Mouse (Mus musculus) limb, embryonic 12.5 days (tissue): ENCODE results near the gene Nr6a1. TPM values are rescaled to one million over a fixed set of nuclear protein-coding genes. Genes with fewer than 3 reads are reported as not detected.

Experiments
- ATAC-seq: fragments of 200-750 bp; cut with Nextera tagmentation; 2 replicates; pipeline ENCODE4 v1.8.0; 2017; ENCODE audit warnings: low read depth, moderate TSS enrichment; ENCODE audit not compliant: insufficient number of reproducible peaks, insufficient read depth, low FRiP score, low TSS enrichment
- H3K27ac ChIP-seq: fragments of 300-500 bp; sonication (generic); 2 replicates; pipeline ENCODE4 v1.5.1; 2016; ENCODE audit warnings: mild to moderate bottlenecking, moderate library complexity
- H3K27me3 ChIP-seq: fragments of 300-500 bp; sonication (generic); 2 replicates; pipeline ENCODE4 v1.6.1; 2016; ENCODE audit warnings: mild to moderate bottlenecking, moderate library complexity
- H3K36me3 ChIP-seq: fragments of 300-500 bp; sonication (generic); 2 replicates; pipeline ENCODE4 v1.6.1; 2016; ENCODE audit warnings: mild to moderate bottlenecking, moderate library complexity
- H3K4me1 ChIP-seq: fragments of 300-500 bp; sonication (generic); replicated peaks from 2 replicates; pipeline ENCODE4 v1.6.1; 2016
- H3K4me2 ChIP-seq: fragments of 300-500 bp; sonication (generic); 2 replicates; pipeline ENCODE4 v1.6.1; 2016; ENCODE audit warnings: mild to moderate bottlenecking, moderate library complexity
- H3K4me3 ChIP-seq: fragments of 300-500 bp; sonication (generic); replicated peaks from 2 replicates; pipeline ENCODE4 v1.5.1; 2016; ENCODE audit warnings: mild to moderate bottlenecking
- H3K9ac ChIP-seq: fragments of 300-500 bp; sonication (generic); replicated peaks from 2 replicates; pipeline ENCODE4 v1.6.1; 2016; ENCODE audit warnings: mild to moderate bottlenecking, moderate library complexity
- H3K9me3 ChIP-seq: fragments of 300-500 bp; sonication (generic); 2 replicates; pipeline ENCODE4 v1.6.1; 2016; ENCODE audit warnings: mild to moderate bottlenecking, moderate library complexity
- WGBS: fragments of 180-500 bp; shearing (Covaris S2); methylation state at CpG from one replicate; pipeline ENCODE4 v1.1.7; 2016; 5-methylcytosine and 5-hydroxymethylcytosine counted together
- polyA plus RNA-seq: library from polyadenylated mRNA; unstranded; fragments of >200 nt; fragmentation: Nextera tagmentation; extraction: Ambion mirVana; gene quantifications from 2 replicates; pipeline ENCODE4 v1.2.1, GENCODE M21; 2016

Nr6a1 gene
- polyA plus RNA-seq, 1 experiment from 2014 or later = 0.85 TPM

DNA sequence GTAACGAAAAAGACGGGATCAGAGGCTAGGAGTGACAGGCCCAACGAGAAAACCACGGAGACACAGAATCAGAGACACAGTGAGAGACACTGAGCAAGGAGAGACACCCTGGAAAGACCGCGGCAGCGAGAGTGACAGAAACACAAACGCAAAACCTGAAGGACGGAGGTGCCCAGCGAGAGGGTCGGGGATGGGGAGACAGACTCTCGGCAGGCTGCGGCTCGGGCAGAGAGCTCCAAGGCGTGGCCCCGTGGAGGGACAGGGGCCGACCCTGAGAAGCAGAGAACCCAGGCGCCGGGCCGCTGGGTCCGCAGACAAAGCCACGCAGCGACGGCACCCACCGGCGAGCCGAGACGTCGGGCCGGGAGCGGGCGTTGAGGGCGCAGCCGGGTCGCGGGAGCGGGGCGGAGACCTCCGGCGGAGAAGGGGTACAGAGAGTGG, 216.0 kb downstream of the Nr6a1 start:
- H3K27ac ChIP-seq = no peak overlapping the region
- WGBS = 2% methylated on average over 38 of the region's 40 CpGs

GRCm38 (mm10) chr2:38710304-38711241, 216.9 kb downstream of the Nr6a1 start:
- no peaks in the 10 kb centered on the region for H3K9me3 ChIP-seq
- no peak overlapping the region for H3K27ac ChIP-seq
- H3K4me2 ChIP-seq = peak overlapping the region; percentile 54
- ATAC-seq = no peak; the same call in 1 of the 2 replicates
- WGBS = 1% methylated on average over 75 of the region's 75 CpGs
- H3K4me1 ChIP-seq = peaks cover 28% of the 10 kb centered on the region
- H3K36me3 ChIP-seq = no peaks in the 10 kb centered on the region
- peaks cover 92% of the 10 kb centered on the region for H3K27me3 ChIP-seq
- H3K4me3 ChIP-seq = peak overlapping the region; percentile 35
- peak overlapping the region; percentile 44; the same call in 1 of the 2 replicates for H3K9ac ChIP-seq

More for the DNA sequence above, 216.0 kb downstream of the Nr6a1 start:
- peaks cover 28% of the 10 kb centered on the region for H3K4me1 ChIP-seq
- H3K36me3 ChIP-seq = no peaks in the 10 kb centered on the region
- H3K4me2 ChIP-seq = peak overlapping the region; percentile 57
- H3K27me3 ChIP-seq = peaks cover 83% of the 10 kb centered on the region
- H3K9me3 ChIP-seq = no peaks in the 10 kb centered on the region
- peak overlapping the region; percentile 40 for H3K4me3 ChIP-seq
- peak overlapping the region; percentile 50; the same call in 1 of the 2 replicates for H3K9ac ChIP-seq
- ATAC-seq = no peak

DNA sequence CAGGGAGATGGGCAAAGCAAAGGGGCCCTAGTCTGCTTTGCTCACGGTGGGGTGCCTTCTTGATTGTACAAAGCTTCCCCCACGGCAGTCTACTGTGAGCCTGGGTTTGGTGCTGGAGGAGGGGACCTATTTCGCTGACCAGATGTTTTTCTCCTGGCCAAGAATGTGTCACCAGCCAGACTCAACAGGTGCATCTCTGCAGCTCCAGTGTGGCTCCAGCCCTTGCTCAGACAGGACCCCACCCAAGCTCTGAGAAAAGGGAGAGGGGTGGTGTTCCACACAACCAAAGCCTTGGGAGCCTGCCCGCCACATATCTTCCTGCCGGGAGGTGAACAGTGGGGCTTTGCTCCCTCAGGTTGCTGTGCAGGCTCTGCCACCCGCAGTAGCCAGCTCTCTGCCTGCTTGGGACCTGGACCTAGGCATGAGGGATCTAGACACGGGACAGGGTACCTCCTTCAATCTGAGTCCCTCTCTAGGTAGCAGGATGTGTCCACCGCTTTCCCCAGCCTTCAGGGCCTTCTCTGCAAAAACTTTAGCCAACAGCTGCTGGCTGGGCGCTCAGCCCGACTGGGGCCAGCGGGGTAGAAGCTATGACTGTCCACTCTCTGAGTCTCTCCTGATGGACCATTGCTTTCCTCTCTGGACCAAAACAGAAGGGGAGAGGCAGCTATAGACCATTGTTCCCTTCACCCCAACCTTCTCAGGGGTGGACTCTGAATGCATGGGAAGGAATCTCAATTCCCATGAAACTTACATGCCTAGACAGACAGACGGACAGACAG, 218.4 kb downstream of the Nr6a1 start:
- no peak for ATAC-seq
- H3K4me2 ChIP-seq = no peak overlapping the region
- H3K9me3 ChIP-seq = no peaks in the 10 kb centered on the region
- H3K27me3 ChIP-seq = peaks cover 98% of the 10 kb centered on the region
- no peaks in the 10 kb centered on the region for H3K36me3 ChIP-seq
- H3K27ac ChIP-seq = no peak overlapping the region
- no peak overlapping the region for H3K4me3 ChIP-seq
- H3K9ac ChIP-seq = no peak overlapping the region; the same call in 1 of the 2 replicates
- WGBS = 21% methylated on average over 12 of the region's 12 CpGs
- H3K4me1 ChIP-seq = peaks cover 28% of the 10 kb centered on the region

DNA sequence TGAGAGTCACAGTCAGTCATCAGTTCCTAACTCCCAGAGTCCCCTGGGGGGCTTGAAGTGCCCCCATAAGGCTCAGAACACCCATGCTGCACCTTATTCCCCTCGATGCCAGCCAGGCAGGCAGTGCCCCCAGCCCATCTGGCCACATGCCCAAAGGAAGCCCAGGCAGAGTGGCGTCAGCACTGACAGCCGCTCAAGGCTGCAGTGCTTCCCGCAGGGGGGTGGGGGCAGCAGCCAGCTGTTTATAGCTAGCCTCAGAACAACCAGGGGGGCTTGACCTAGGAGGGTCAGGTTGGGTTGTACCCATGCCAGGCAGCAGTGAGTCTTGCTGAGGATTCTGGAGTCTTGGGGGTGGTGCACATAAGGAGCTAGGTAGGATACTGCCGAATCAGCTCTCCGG, 220.8 kb downstream of the Nr6a1 start:
- no peak for ATAC-seq
- Histone ChIP-seq H3K9ac (no peak overlapping the region), H3K9me3 (no peaks in the 10 kb centered on the region), H3K27me3 (peaks cover 98% of the 10 kb centered on the region), H3K4me3 (no peak overlapping the region), H3K4me2 (no peak overlapping the region), H3K27ac (no peak overlapping the region), H3K36me3 (no peaks in the 10 kb centered on the region), H3K4me1 (peaks cover 19% of the 10 kb centered on the region)
- WGBS = 38% methylated on average over 6 of the region's 6 CpGs

- H3K9me3 ChIP-seq = no peaks in the 10 kb centered on the region
- H3K9ac ChIP-seq = no peak overlapping the region
- H3K4me1 ChIP-seq = peaks cover 6% of the 10 kb centered on the region
- peaks cover 93% of the 10 kb centered on the region for H3K27me3 ChIP-seq
- no peak overlapping the region for H3K4me2 ChIP-seq
- no peak overlapping the region for H3K27ac ChIP-seq
- WGBS = 73% methylated on average over 4 of the region's 4 CpGs
- ATAC-seq = no peak
- no peak overlapping the region for H3K4me3 ChIP-seq
- H3K36me3 ChIP-seq = no peaks in the 10 kb centered on the region
Observed at GRCm38 (mm10) chr2:38705036-38705435, 222.5 kb downstream of the Nr6a1 start.

DNA sequence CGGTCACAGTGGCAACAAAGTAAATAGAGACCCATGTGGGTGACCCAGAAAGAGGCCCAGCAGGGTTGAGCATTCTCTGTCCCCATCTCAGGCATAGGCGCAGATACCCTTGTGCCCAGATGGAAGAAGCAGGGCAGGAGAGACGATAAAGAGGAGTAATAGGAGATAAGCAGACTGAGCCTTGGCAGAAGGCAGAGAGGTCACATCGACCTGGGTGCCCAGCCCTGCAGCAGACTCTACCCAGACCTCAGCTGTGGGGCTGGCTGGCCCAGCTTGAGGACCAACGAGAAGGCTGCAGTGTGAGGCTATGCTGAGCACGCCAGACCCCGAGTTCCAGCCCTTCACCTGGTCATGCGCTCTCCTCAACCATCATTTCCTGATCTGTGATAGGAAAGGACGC, 223.2 kb downstream of the Nr6a1 start:
- WGBS = 81% methylated on average over 9 of the region's 9 CpGs
- Histone ChIP-seq H3K9ac (no peak overlapping the region), H3K9me3 (no peaks in the 10 kb centered on the region), H3K4me2 (no peak overlapping the region), H3K27me3 (peaks cover 90% of the 10 kb centered on the region), H3K27ac (no peak overlapping the region), H3K36me3 (no peaks in the 10 kb centered on the region), H3K4me1 (peaks cover 3% of the 10 kb centered on the region; the same call in 1 of the 2 replicates), H3K4me3 (no peak overlapping the region)
- no peak for ATAC-seq

GRCm38 (mm10) chr2:38700177-38700576, 227.3 kb downstream of the Nr6a1 start:
- no peak for ATAC-seq
- H3K27me3 ChIP-seq = peaks cover 88% of the 10 kb centered on the region
- H3K9ac ChIP-seq = no peak overlapping the region
- H3K4me3 ChIP-seq = no peak overlapping the region
- no peaks in the 10 kb centered on the region for H3K9me3 ChIP-seq
- H3K27ac ChIP-seq = no peak overlapping the region
- WGBS = 59% methylated on average over 5 of the region's 5 CpGs
- no peaks in the 10 kb centered on the region for H3K36me3 ChIP-seq
- no peaks in the 10 kb centered on the region for H3K4me1 ChIP-seq
- no peak overlapping the region for H3K4me2 ChIP-seq

DNA sequence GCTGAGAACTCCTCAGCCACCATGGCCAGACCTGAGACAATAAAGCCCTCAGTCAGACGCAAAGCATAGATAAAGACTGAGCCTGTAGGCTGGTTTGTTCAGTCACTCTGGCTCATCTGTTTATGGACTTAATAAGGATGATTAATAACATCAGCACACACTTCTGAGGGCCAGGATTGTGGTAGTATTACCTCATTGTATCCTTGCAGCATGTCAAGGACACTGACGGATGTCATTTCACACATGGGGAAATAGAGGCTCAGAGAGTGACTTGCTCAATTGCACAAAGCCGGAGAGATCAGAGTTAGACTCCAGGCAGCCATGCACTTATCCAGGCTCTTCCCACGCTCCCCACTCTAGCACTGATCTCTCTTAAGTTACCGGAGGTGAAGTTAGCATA, 228.9 kb downstream of the Nr6a1 start:
- Histone ChIP-seq H3K27me3 (peaks cover 81% of the 10 kb centered on the region), H3K4me3 (no peak overlapping the region), H3K9me3 (no peaks in the 10 kb centered on the region), H3K4me2 (no peak overlapping the region), H3K27ac (no peak overlapping the region), H3K4me1 (no peaks in the 10 kb centered on the region), H3K36me3 (no peaks in the 10 kb centered on the region), H3K9ac (no peak overlapping the region)
- no peak for ATAC-seq
- 88% methylated on average over 5 of the region's 5 CpGs for WGBS

GRCm38 (mm10) chr2:38697128-38698120, 230.1 kb downstream of the Nr6a1 start:
- Histone ChIP-seq H3K4me3 (no peak overlapping the region), H3K27me3 (peaks cover 71% of the 10 kb centered on the region), H3K4me2 (no peak overlapping the region), H3K9me3 (no peaks in the 10 kb centered on the region), H3K27ac (no peak overlapping the region), H3K36me3 (no peaks in the 10 kb centered on the region), H3K4me1 (no peaks in the 10 kb centered on the region), H3K9ac (no peak overlapping the region)
- WGBS = 60% methylated on average over 27 of the region's 27 CpGs
- no peak for ATAC-seq

- no peak overlapping the region for H3K4me2 ChIP-seq
- no peak overlapping the region for H3K4me3 ChIP-seq
- H3K36me3 ChIP-seq = no peaks in the 10 kb centered on the region
- no peaks in the 10 kb centered on the region for H3K9me3 ChIP-seq
- H3K9ac ChIP-seq = no peak overlapping the region
- H3K4me1 ChIP-seq = no peaks in the 10 kb centered on the region
- no peak for ATAC-seq
- peaks cover 63% of the 10 kb centered on the region for H3K27me3 ChIP-seq
- 58% methylated on average over 9 of the region's 9 CpGs for WGBS
- no peak overlapping the region for H3K27ac ChIP-seq
Observed at GRCm38 (mm10) chr2:38695770-38696169, 231.7 kb downstream of the Nr6a1 start.
